Mouse (Mus musculus) lung, postnatal 10 days (tissue): ENCODE measurements at regions not wholly inside any gene's neighbourhood (a gene's known extent, or its start where the extent isn't known, plus 50 kb on each side); places are given as distances from the start of the nearest gene placed in this dataset.

Experiments
- DNase-seq: peaks from one replicate; pipeline ENCODE4 v3.0.0; 2021

DNA sequence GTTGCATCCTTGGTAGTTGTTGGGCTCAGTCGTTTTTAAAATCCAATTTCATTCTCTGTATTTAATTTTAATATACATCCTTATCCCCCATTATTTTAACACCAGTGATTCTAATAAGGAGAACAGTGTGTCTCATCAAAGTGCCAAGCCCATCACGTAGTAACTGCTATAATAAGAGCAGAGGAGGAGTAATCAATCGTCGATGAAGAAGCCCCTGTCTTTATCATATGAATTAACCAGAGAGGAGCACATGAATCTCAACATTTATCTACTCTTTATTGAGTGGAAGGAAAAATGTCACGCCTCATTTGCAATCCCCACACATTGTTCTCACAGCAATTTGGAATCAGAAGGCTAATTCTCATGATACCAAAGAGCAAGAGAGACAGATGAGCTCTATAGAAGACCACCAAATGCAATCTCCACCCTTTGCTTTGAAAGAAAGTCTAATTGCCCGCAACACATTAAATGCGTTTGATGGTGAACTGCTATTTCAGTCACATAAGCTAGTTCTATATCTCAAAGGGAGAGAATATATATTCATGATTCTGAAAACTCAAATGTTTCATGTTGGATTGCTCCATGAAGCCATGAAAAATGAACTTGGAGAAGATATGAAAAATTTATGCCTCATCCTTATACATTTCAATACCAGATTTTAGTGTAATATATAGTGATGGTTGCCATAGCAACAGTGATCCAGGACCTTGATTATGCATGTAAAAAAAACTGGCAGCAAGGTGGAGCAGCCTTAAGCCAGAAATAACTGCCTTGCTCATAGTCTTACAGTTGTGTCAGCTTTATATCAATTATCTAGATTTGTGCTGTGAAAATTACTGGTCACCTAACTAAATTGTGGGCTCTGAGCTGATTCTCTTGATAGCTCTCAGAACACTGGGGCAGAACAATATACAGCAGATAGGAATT, 244.2 kb downstream of the Tmsb4x start:
- no peak for DNase-seq

- no peak for DNase-seq
Measured at GRCm38 (mm10) chrX:166952528-166953189, 256.5 kb downstream of the Tmsb4x start.

- DNase-seq = no peak
Measured at GRCm38 (mm10) chrX:166951011-166951410, 258.1 kb downstream of the Tmsb4x start.

GRCm38 (mm10) chrX:166945915-166946314, 263.2 kb downstream of the Tmsb4x start:
- no peak for DNase-seq

GRCm38 (mm10) chrX:166945476-166945875, 263.6 kb downstream of the Tmsb4x start:
- DNase-seq = no peak

GRCm38 (mm10) chrX:166933766-166934165, 275.3 kb downstream of the Tmsb4x start:
- no peak for DNase-seq

GRCm38 (mm10) chrX:166932472-166932871, 276.6 kb downstream of the Tmsb4x start:
- DNase-seq = no peak

- DNase-seq = peak; percentile 31
Measured at GRCm38 (mm10) chrX:166931048-166931447, 278.1 kb downstream of the Tmsb4x start.

DNA sequence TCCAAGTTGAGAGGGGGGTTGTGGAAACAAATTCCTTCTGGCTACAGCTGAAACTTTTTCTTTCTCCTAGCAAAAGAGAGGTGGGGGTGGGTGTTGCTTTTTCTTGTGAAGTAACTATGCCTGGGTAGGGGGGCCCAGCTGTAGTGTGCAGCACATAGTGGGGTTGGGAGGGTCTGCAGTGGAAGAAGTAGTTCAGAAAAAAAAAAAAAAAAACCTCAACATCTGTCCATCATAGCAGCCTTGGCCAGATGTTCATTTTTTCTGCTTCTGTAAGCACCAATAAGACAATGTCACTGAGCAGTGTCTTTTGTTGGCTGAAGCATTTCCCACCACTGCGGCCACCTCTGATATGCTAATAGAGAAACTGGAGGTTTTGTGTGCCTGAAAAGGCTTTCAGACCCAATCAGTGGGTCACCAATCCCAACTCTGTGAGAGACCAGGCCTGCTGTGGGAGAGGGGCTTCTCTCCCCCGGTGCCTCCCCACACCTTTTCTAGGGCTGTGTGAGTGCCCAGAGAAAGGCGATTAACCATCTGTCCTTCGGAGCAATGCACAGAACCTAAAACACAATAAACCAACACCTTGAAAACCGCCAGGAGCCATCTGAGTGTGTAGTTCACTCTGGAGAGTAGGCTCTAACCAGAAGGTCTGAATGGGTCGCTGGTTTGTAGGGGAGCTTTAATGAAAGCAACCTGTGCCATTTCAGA, 279.2 kb downstream of the Tmsb4x start:
- DNase-seq = no peak

- DNase-seq = no peak
Measured at GRCm38 (mm10) chrX:166915356-166915953, 293.7 kb downstream of the Tmsb4x start.

DNA sequence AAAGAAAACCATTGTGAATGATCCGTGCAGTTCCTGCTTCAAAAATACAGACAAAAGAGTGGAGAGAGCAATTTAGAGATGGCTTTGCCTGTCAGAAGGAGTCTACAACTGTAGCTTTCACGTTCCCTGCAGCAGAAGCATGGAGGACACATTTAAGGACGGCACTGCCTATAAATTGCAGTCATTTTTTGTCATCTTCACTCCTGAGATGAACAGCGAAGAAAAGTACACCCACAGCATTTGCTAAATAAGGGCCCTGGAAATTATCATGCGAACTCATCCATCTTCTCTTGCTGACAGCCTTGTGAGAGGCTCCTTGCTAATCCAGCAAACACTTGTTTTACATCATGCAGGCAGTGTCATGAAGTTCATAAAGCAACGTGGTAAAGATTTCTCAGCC, 302.5 kb downstream of the Tmsb4x start:
- no peak for DNase-seq

DNA sequence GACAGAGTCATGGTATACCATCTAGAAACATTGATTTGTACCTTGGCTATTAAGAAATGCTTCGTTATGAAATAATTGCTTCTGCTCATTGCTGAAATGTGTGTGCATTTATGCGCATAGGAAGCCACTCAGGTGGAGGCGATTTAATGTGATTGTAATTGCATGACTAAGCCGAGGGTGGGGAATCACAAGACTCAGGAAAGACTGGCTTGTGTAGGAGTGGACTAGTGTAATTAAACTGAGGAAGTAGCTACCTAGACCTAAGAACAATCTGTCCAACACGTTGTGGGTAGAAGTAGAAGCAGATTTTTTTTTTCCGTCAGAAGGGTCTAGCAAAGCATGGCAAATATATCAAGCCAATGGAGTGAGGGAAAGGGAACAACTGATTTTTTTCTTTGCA, 308.4 kb downstream of the Tmsb4x start:
- no peak for DNase-seq

DNA sequence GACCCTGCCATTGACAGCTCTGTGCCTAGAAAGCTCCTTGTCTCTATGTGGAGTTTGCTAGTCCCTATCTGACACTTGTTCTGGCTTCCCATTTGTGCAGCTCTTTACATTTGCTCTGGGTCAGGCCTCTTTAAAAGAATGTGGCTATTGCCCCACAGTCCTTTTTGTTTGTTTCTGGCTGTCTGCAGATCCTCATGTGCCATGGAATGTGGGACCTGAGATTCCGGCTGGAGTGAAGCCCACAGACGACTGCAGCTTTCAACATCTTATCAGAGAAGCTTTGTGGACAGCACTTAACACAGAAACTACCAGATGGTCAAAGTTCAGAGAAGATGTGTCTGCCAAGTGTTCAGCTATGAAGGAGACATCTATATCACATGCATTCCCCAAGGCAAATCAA, 309.7 kb upstream of the Egfl6 start:
- peak; percentile 4 for DNase-seq

DNA sequence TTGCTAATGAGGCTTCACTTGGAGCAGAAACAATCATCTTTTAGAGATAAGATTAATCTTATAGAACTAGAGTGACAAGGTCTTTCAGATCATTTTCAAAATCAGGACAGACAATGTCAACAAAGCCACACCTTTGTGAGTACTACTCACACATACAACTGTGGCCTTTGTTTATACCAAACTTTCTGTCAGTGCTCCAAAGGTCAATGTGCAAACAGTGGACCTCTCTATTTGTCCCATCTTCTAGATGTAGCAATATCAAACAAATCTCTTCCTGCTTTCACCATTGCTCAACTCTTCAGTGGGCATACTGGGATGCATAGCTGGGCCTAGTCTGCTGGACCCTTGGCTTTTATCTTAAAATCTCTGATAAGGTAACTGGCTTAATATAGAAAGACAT, 300.9 kb upstream of the Egfl6 start:
- DNase-seq = no peak

DNA sequence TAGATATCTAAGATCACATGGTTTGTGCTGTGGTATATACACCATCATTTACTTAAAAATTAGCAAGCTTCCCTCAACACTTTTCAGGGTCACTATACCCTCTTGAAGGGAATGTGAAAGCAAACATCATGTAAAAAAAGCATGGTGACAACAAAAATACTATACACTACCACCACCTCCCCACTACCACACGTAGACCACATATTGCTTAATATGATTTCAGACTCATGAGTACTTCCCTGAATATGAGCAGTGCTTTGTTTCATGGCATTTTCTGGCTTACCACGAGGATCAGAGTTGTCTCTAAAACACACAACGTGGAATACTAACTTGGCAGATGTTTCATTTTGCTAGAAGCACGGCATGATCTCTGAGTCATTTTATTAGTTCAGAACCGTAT, 284.0 kb upstream of the Egfl6 start:
- DNase-seq = no peak

GRCm38 (mm10) chrX:166867692-166868091, 282.2 kb upstream of the Egfl6 start:
- DNase-seq = no peak
